Mouse (Mus musculus) c-Kit-positive CD71-positive TER-119-positive erythroid progenitor cells, embryonic 14.5 days (primary cell): ENCODE data around the gene Fgfr2.

Experiments used
- DNase-seq: peaks from one replicate; pipeline ENCODE4 v3.0.0-alpha.2; 2013; ENCODE audit warnings: low spot score

Gene Fgfr2

GRCm38 (mm10) chr7:133085408-133085807, 37.7 kb downstream of the Fgfr2 start:
- no peak for DNase-seq

GRCm38 (mm10) chr7:133083936-133084614, 39.1 kb downstream of the Fgfr2 start:
- DNase-seq: no peak

- no peak for DNase-seq
Observed at GRCm38 (mm10) chr7:133078929-133079328, 44.2 kb downstream of the Fgfr2 start.

GRCm38 (mm10) chr7:133074462-133075133, 48.6 kb downstream of the Fgfr2 start:
- DNase-seq: no peak

- no peak for DNase-seq
Observed at GRCm38 (mm10) chr7:133073147-133073651, 50.0 kb downstream of the Fgfr2 start.

- DNase-seq: no peak
Observed at GRCm38 (mm10) chr7:133072535-133072934, 50.6 kb downstream of the Fgfr2 start.

GRCm38 (mm10) chr7:133067321-133067841, 55.8 kb downstream of the Fgfr2 start:
- no peak for DNase-seq

- DNase-seq: no peak
Observed at GRCm38 (mm10) chr7:133066776-133067175, 56.4 kb downstream of the Fgfr2 start.

GRCm38 (mm10) chr7:133062055-133062454, 61.1 kb downstream of the Fgfr2 start:
- no peak for DNase-seq

GRCm38 (mm10) chr7:133060170-133060569, 63.0 kb downstream of the Fgfr2 start:
- no peak for DNase-seq

GRCm38 (mm10) chr7:133059517-133060104, 63.5 kb downstream of the Fgfr2 start:
- no peak for DNase-seq

- DNase-seq: no peak
Observed at GRCm38 (mm10) chr7:133059150-133059509, 64.0 kb downstream of the Fgfr2 start.

- no peak for DNase-seq
Observed at GRCm38 (mm10) chr7:133058496-133059149, 64.5 kb downstream of the Fgfr2 start.

GRCm38 (mm10) chr7:133056924-133057323, 66.2 kb downstream of the Fgfr2 start:
- DNase-seq: no peak

- no peak for DNase-seq
Observed at GRCm38 (mm10) chr7:133054486-133054885, 68.7 kb downstream of the Fgfr2 start.

- no peak for DNase-seq
Observed at GRCm38 (mm10) chr7:133053757-133054156, 69.4 kb downstream of the Fgfr2 start.

GRCm38 (mm10) chr7:133052819-133053218, 70.3 kb downstream of the Fgfr2 start:
- no peak for DNase-seq

GRCm38 (mm10) chr7:133050681-133051080, 72.5 kb downstream of the Fgfr2 start:
- DNase-seq: no peak

- DNase-seq: no peak
Observed at GRCm38 (mm10) chr7:133048085-133048630, 75.0 kb downstream of the Fgfr2 start.

GRCm38 (mm10) chr7:133047287-133047686, 75.9 kb downstream of the Fgfr2 start:
- no peak for DNase-seq

GRCm38 (mm10) chr7:133044721-133045120, 78.4 kb downstream of the Fgfr2 start:
- no peak for DNase-seq

- no peak for DNase-seq
Observed at GRCm38 (mm10) chr7:133041784-133042183, 81.4 kb downstream of the Fgfr2 start.
